Mouse (Mus musculus) embryonic fibroblast, embryonic 13.5 days (primary cell): ENCODE data around the gene Edem1. TPM values are rescaled to one million over a fixed set of nuclear protein-coding genes. Genes with fewer than 3 reads are reported as not detected.

ENCODE experiments used
- H3K27ac ChIP-seq: 2 replicates; pipeline ENCODE4 v1.5.1; 2012; ENCODE audit warnings: low read length, control low read depth, inconsistent platforms; ENCODE audit not compliant: insufficient read depth
- H3K4me1 ChIP-seq: 2 replicates; pipeline ENCODE4 v1.6.1; 2011; ENCODE audit warnings: low read length; ENCODE audit not compliant: control insufficient read depth, insufficient read depth
- H3K4me3 ChIP-seq: 2 replicates; pipeline ENCODE4 v1.5.1; 2011; ENCODE audit warnings: mild to moderate bottlenecking, control low read depth, low read length; ENCODE audit not compliant: insufficient read depth
- CTCF ChIP-seq: IDR thresholded peaks from 2 replicates; pipeline ENCODE4 v1.5.1; 2011; ENCODE audit warnings: mild to moderate bottlenecking, control low read depth, low read length, moderate library complexity, borderline replicate concordance; ENCODE audit not compliant: insufficient read depth
- POLR2A ChIP-seq: IDR thresholded peaks from 2 replicates; pipeline ENCODE4 v1.6.1; 2011; ENCODE audit warnings: low read depth, mild to moderate bottlenecking, control low read depth, low read length, moderate library complexity
- polyA plus RNA-seq: library from polyadenylated mRNA; stranded (reverse); fragments of >200 nt; gene quantifications from 2 replicates; pipeline ENCODE4 v1.2.4, GENCODE M21; 2011; ENCODE audit warnings: low read depth; ENCODE audit not compliant: missing spikeins, insufficient read length

Gene Edem1
- polyA plus RNA-seq, 1 experiment = 107 TPM

GRCm38 (mm10) chr6:108796706-108797105, 31.7 kb upstream of the Edem1 start:
- TF ChIP-seq CTCF = no peak
- TF ChIP-seq POLR2A = no peak
- H3K4me1 ChIP-seq = peaks cover 20% of the 10 kb centered on the region
- H3K27ac ChIP-seq = no peak overlapping the region
- no peak overlapping the region for H3K4me3 ChIP-seq

GRCm38 (mm10) chr6:108805194-108805593, 23.2 kb upstream of the Edem1 start:
- Histone ChIP-seq H3K4me3 (no peak overlapping the region), H3K4me1 (peaks cover 2% of the 10 kb centered on the region; the same call in 1 of the 2 replicates)
- TF ChIP-seq POLR2A = no peak
- no peak for TF ChIP-seq CTCF

GRCm38 (mm10) chr6:108805871-108806270, 22.6 kb upstream of the Edem1 start:
- Histone ChIP-seq H3K4me3 (no peak overlapping the region), H3K4me1 (peaks cover 2% of the 10 kb centered on the region; the same call in 1 of the 2 replicates), H3K27ac (no peak overlapping the region)
- TF ChIP-seq POLR2A (no peak), CTCF (no peak)

More at GRCm38 (mm10) chr6:108805194-108805593, 23.2 kb upstream of the Edem1 start:
- no peak overlapping the region for H3K27ac ChIP-seq

GRCm38 (mm10) chr6:108807446-108807845, 21.0 kb upstream of the Edem1 start:
- no peak for TF ChIP-seq CTCF
- no peak for TF ChIP-seq POLR2A
- no peak overlapping the region for H3K27ac ChIP-seq
- H3K4me3 ChIP-seq = no peak overlapping the region
- H3K4me1 ChIP-seq = peaks cover 2% of the 10 kb centered on the region; the same call in 1 of the 2 replicates

GRCm38 (mm10) chr6:108808786-108809185, 19.7 kb upstream of the Edem1 start:
- no peak overlapping the region for H3K27ac ChIP-seq
- peaks cover 2% of the 10 kb centered on the region; the same call in 1 of the 2 replicates for H3K4me1 ChIP-seq
- no peak overlapping the region for H3K4me3 ChIP-seq
- no peak for TF ChIP-seq POLR2A
- TF ChIP-seq CTCF = no peak

- TF ChIP-seq CTCF (no peak), POLR2A (no peak)
- Histone ChIP-seq H3K4me3 (no peak overlapping the region), H3K27ac (no peak overlapping the region), H3K4me1 (no peaks in the 10 kb centered on the region; the same call in 1 of the 2 replicates)
These were observed 18.2 kb upstream of the Edem1 start for GRCm38 (mm10) chr6:108810237-108810636.

- TF ChIP-seq POLR2A (no peak), CTCF (no peak)
- no peaks in the 10 kb centered on the region for H3K4me1 ChIP-seq
- no peak overlapping the region for H3K27ac ChIP-seq
- no peak overlapping the region for H3K4me3 ChIP-seq
These were observed 16.3 kb upstream of the Edem1 start for GRCm38 (mm10) chr6:108812134-108812533.

GRCm38 (mm10) chr6:108817510-108817909, 10.9 kb upstream of the Edem1 start:
- TF ChIP-seq POLR2A (no peak), CTCF (no peak)
- no peak overlapping the region for H3K27ac ChIP-seq
- H3K4me3 ChIP-seq = no peak overlapping the region
- H3K4me1 ChIP-seq = no peaks in the 10 kb centered on the region

- TF ChIP-seq CTCF (no peak), POLR2A (no peak)
- Histone ChIP-seq H3K4me3 (no peak overlapping the region), H3K4me1 (no peaks in the 10 kb centered on the region; the same call in 1 of the 2 replicates), H3K27ac (no peak overlapping the region)
These were observed 3.5 kb upstream of the Edem1 start for GRCm38 (mm10) chr6:108824816-108825545.

- TF ChIP-seq POLR2A = no peak
- TF ChIP-seq CTCF = no peak
- Histone ChIP-seq H3K27ac (no peak overlapping the region), H3K4me3 (no peak overlapping the region), H3K4me1 (no peaks in the 10 kb centered on the region; the same call in 1 of the 2 replicates)
These were observed 2.4 kb upstream of the Edem1 start for GRCm38 (mm10) chr6:108826070-108826469.

GRCm38 (mm10) chr6:108827336-108827920, 1.0 kb upstream of the Edem1 start:
- Histone ChIP-seq H3K27ac (peak overlapping the region; percentile 56; the same call in 1 of the 2 replicates), H3K4me3 (peak overlapping the region; percentile 82)
- TF ChIP-seq CTCF (no peak), POLR2A (no peak)

More at GRCm38 (mm10) chr6:108827336-108827920, 1.0 kb upstream of the Edem1 start:
- peaks cover 3% of the 10 kb centered on the region for H3K4me1 ChIP-seq
